Mouse (Mus musculus): ENCODE measurements around the gene Ubtd2.

The Ubtd2 gene

DNA sequence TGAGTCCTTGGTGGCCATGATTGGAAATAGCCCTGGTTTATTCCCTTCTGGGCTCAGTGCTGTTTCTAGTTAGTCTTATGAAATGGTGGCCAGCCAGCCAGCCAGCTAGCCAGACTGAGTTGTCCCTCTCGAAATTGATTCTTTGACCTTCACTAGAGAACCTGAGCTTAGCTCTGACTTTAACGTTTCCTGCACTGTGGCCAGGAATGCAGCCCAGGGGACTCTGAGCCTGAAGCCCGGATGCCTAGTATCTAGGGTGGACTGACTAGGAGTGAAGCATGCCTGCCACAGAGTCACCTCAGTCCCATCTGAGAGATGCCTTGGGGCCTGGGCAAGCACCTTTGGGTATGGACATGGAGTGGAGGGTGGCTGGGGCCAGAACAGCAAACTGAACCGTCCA is 109.5 kb downstream of the Ubtd2 start:
- no peak for DNase-seq (ENCODE audit: low spot score)

DNA sequence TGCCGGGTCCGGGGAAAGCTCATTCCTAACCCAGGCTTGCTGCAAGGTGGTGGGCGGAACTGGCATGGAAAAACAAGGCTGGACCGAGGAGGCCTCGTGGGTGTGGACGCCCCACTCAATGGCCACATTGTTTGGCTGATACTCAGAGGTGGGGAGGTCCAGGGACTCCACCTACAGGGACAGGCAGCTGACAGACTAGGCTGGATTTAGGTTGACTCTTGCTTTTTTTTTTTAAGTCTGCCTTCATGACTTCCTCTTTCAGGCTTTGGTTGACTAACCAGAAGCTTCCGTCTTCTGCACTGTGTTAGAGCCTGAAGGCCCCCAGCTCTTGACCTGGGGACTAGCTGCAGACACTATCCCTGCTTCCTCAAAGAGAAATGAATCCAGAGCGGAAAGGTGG is 109.9 kb downstream of the Ubtd2 start:
- no peak for DNase-seq (ENCODE audit: low spot score)

DNA sequence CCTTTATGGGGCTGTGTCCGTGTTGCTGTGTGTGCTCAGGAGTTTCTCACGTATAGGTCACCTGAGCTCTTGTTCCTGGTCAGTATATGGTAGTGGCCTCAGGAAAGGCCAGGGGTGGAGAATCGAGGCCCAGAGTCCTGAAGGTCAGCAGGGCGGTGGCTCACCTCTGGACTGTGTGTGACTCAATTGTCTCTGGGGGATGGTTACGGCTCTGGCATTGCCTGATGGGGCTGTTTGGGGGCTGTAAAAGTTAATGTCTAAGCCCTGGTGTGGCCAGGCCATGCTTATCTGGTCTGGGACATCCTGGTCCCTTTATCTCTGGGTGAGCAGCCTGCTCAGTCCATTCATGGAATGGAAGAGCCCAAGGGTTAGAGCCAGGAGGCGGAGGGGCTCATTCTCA is 111.0 kb downstream of the Ubtd2 start:
- DNase-seq (ENCODE audit: low spot score) = no peak

All from ovary, postnatal 14 days (tissue).